Mouse (Mus musculus) heart, postnatal 0 days (tissue): ENCODE results near the gene Acsl5.

Experiments
- CTCF ChIP-seq: IDR thresholded peaks from 2 replicates; pipeline ENCODE4 v1.5.1; 2016; ENCODE audit warnings: antibody characterized with exemption, control low read depth, low read depth
- EP300 ChIP-seq: IDR thresholded peaks from 2 replicates; pipeline ENCODE4 v1.6.1; 2016; ENCODE audit warnings: antibody characterized with exemption, low read depth

DNA sequence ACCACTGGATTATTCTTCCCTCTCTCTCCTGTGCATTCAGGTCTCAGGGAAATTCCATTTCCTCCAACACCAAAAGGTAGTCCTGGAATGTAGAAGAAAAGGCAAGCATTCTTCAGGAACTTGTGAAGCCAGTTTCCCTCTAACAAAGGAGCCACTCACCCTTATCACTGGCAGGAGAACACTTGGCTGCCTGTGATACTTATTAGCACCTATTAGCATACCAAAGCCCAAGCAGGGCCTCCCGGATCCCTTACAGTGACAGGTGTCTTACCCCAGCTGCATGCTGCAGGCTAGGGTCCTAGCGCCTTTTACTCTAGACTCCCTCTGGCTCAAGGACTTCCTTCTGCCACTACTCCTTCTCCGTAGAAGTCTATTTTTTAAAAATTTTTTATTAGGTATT, 19.7 kb downstream of the Acsl5 start:
- TF ChIP-seq CTCF = no peak
- no peak for TF ChIP-seq EP300
